Mouse (Mus musculus) left cerebral cortex, adult 2 months (tissue): Measurements from ENCODE around the gene Gm10912. TPM values are rescaled to one million over a fixed set of nuclear protein-coding genes. Genes with fewer than 3 reads are reported as not detected.
"Not testable (repeated sequence)": the region's sequence is repeated elsewhere in the genome, so short reads cannot be mapped to it uniquely, and the experiment has no call there.

Experiments used
- DNase-seq, 2 experiments: peaks; one replicate each; pipeline ENCODE4 v3.0.0; 2021 to 2022; ENCODE audit warnings: low spot score in 2 of 2, mixed read lengths in 1 of 2; ENCODE audit errors: extremely low spot score in 1 of 2
- H3K27ac ChIP-seq: fragments of 200-600 bp; 2 replicates; pipeline ENCODE4 v1.8.1; 2022
- H3K4me3 ChIP-seq: fragments of 200-600 bp; 2 replicates; pipeline ENCODE4 v1.8.1; 2022
- CTCF ChIP-seq: fragments of 200-600 bp; IDR thresholded peaks from 2 replicates; pipeline ENCODE4 v1.8.1; 2022; ENCODE audit warnings: antibody characterized with exemption, mild to moderate bottlenecking, moderate library complexity
- intact Hi-C: fragments of 180-260 bp; cut with DNase I; formaldehyde crosslinking; loops from one replicate; pipeline ENCODE4 v1.15.1; 2025
- total RNA-seq, 2 experiments: library from RNA; stranded (reverse); gene quantifications; 2 replicates each; pipeline ENCODE4 v1.2.3; 2021

Gene Gm10912
- total RNA-seq, 2 experiments from 2014 or later, result 0.54 to 0.68 TPM

DNA sequence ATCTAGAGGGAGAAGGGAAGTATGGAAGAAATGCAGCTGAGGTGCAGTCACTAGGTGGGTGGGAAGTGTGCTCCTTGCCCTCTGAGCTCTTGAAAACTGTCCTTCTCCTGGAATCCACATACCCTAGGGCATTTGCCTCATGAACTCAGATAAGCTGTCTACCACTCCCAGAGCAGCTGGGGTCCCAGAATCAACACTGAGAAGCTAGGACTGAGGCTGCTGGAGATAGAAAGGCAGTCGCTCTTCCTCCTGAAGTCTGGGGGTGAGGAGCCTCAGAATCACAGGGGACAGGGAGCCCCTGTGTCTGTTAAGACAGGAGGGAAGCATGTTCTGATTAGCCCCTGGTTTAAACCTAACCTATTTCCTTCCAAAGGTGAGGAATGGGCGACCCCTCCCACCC lies 43.9 kb downstream of the Gm10912 start:
- Histone ChIP-seq H3K4me3 (no peak overlapping the region), H3K27ac (no peak overlapping the region)
- no peak for TF ChIP-seq CTCF
- intact Hi-C loops, result no loop called here
- no peak for DNase-seq

- Histone ChIP-seq H3K27ac (no peak overlapping the region), H3K4me3 (no peak overlapping the region)
- DNase-seq, result no peak
- no peak for TF ChIP-seq CTCF
- intact Hi-C loops, result no loop called here
Measured at GRCm38 (mm10) chr2:104110031-104110430, 44.4 kb downstream of the Gm10912 start.

DNA sequence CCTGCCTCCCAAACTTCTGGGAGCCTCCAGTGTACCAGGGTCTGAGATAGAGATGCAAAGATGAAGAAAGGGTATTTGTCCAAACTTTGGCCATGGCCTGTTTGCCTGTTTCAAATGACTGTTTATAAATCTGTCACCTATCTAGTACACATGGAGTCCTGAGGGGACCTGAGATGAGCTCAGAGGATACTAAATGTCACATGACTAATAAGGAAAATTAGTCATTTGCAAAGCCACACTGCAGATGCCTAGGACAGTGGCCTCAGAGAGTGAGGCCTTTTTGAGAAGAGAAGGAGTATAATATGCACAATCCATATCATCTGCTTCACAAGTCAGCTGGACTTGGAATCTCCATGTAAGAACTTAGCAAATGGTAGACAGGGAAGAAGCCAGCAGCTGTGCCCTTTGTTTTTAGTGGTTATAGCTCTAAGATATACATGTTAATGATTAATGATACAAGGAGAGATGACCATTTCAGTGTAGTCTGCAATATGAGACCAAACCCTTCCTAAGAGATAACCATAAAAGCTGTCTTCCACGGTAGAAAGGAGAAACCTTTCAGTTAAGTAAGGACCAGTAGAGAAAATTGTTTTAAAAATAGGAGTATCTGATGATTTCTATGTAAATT lies 45.7 kb downstream of the Gm10912 start:
- intact Hi-C loops, H3K27ac ChIP-seq, H3K4me3 ChIP-seq, DNase-seq: not testable (repeated sequence)

GRCm38 (mm10) chr2:104113563-104113962 lies 47.9 kb downstream of the Gm10912 start:
- DNase-seq, H3K27ac ChIP-seq, H3K4me3 ChIP-seq, intact Hi-C loops: not testable (repeated sequence)

DNA sequence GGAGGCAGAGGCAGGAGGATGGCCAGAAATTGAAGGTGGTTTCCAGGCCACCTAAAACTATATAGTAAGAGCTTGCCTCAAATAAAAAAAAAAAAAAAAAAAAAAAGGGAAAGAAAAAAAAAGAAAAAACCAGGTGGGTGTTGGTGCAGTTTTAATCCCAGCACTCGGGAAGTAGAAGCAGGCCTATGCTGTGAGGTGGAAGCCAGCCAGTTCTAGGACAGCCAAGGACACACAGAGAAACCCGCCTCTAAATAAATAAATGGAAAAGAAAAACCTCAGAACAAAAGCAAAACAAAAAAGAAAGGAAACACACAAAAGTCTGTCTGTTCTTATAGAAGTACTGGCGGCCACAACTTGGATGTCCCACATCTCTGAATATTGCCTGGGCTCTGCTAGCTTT lies 49.3 kb downstream of the Gm10912 start:
- no peak overlapping the region for H3K4me3 ChIP-seq
- no peak overlapping the region for H3K27ac ChIP-seq
- DNase-seq, result no peak
- TF ChIP-seq CTCF, result no peak
- intact Hi-C loops, result no loop called here

Other genes with a start within 250 kb of the Gm10912 start
- 10 to 100 TPM; 13.4 to 13.7 TPM for gene Lmo2, start 107.8 kb upstream of the Gm10912 start, total RNA-seq
- gene Fbxo3, start 38.1 kb upstream of the Gm10912 start, total RNA-seq, result 10 to 100 TPM; 55.4 to 59.7 TPM
- gene 4931422A03Rik, start 37.5 kb upstream of the Gm10912 start, total RNA-seq, result not detected
- not detected for gene Gm10799, start 2.7 kb downstream of the Gm10912 start, total RNA-seq
- gene Cd59b, start 4.0 kb downstream of the Gm10912 start, total RNA-seq, result 1 to 10 TPM in 1 of 2 experiments, under 1 TPM in 1; 0.63 to 1.2 TPM
- gene Cd59a, start 30.0 kb downstream of the Gm10912 start, total RNA-seq, result 1 to 10 TPM; 4.0 to 4.8 TPM
- gene A930018P22Rik, start 56.9 kb downstream of the Gm10912 start, total RNA-seq, result under 1 TPM in 1 of 2 experiments, not detected in 1; 0.59 TPM